Mouse (Mus musculus) pancreas, adult 10 weeks (tissue): ENCODE results near the gene Cebpb. TPM values are rescaled to one million over a fixed set of nuclear protein-coding genes. Genes with fewer than 3 reads are reported as not detected.

ENCODE experiments used
- polyA plus RNA-seq: library from polyadenylated mRNA; stranded (reverse); fragments of 350-450 nt; fragmentation: Illumina TruSeq; extraction: RNeasy Lipid Tissue Mini Kit (QIAGEN cat#74804); gene quantifications from one replicate; pipeline ENCODE4 v1.2.3, GENCODE M21; 2015; ENCODE audit warnings: low read depth, low replicate concordance; ENCODE audit not compliant: insufficient read depth

The Cebpb gene
- 4.7 TPM for polyA plus RNA-seq

GRCm38 (mm10) chr2:167688498-167689451, at the start of gene Cebpb:
Cebpb (plus strand) TSS chr2:167688915.

GRCm38 (mm10) chr2:167661270-167662203, 27.2 kb upstream of the Cebpb start, which contains the start of gene Gm20431:
Gm20431 (minus strand) TSS chr2:167661496.

GRCm38 (mm10) chr2:167689501-167690218, 945 bp downstream of the Cebpb start, which contains the start of gene Tmem189:
Tmem189 (minus strand) TSS chr2:167689822.

Other genes starting within 250 kb of the Cebpb start
- 11.6 TPM for gene Rnf114, start 196.3 kb upstream of the Cebpb start, polyA plus RNA-seq
- 4.6 TPM for gene Spata2, start 196.0 kb upstream of the Cebpb start, polyA plus RNA-seq
- 3.8 TPM for gene Snai1, start 150.7 kb upstream of the Cebpb start, polyA plus RNA-seq
- gene Ube2v1, start 56.8 kb upstream of the Cebpb start, polyA plus RNA-seq: 28.3 TPM
- not detected for gene Gm20431, start 27.4 kb upstream of the Cebpb start, polyA plus RNA-seq
- gene Tmem189, start 907 bp downstream of the Cebpb start, polyA plus RNA-seq: 8.2 TPM
- gene Ptpn1, start 243.1 kb downstream of the Cebpb start, polyA plus RNA-seq: 5.2 TPM